Mouse (Mus musculus) CH12.LX (cell line): ENCODE measurements around the gene Otud7b. TPM values are rescaled to one million over a fixed set of nuclear protein-coding genes. Genes with fewer than 3 reads are reported as not detected.

ENCODE experiments used
- DNase-seq: peaks from one replicate; pipeline ENCODE4 v3.0.0-alpha.2; 2013; ENCODE audit errors: extremely low read depth
- H3K27ac ChIP-seq: 2 replicates; pipeline ENCODE4 v1.5.1; 2012; ENCODE audit warnings: low read depth, mild to moderate bottlenecking, control low read depth, moderate library complexity; ENCODE audit not compliant: insufficient read depth
- H3K27me3 ChIP-seq: replicated peaks from 2 replicates; pipeline ENCODE3; 2012; ENCODE audit warnings: inconsistent platforms
- H3K36me3 ChIP-seq, 2 experiments: replicated peaks in 1 of 2; 2 replicates each; pipeline versions ENCODE3 to v1.6.1; 2012; ENCODE audit warnings: inconsistent platforms in 1 of 2, low read length in 1 of 2, mild to moderate bottlenecking in 1 of 2, mixed read lengths in 1 of 2, moderate library complexity in 1 of 2; ENCODE audit not compliant: control insufficient read depth in 1 of 2, insufficient read depth in 1 of 2
- H3K4me1 ChIP-seq, 2 experiments: 2 replicates each; pipeline ENCODE4 v1.6.1; 2012; ENCODE audit warnings: inconsistent platforms in 1 of 2, moderate library complexity in 1 of 2; ENCODE audit not compliant: insufficient read depth in 2 of 2, control insufficient read depth in 1 of 2
- H3K4me2 ChIP-seq: 2 replicates; pipeline ENCODE4 v1.6.1; 2012; ENCODE audit warnings: low read depth, mild to moderate bottlenecking, control low read depth; ENCODE audit not compliant: poor library complexity, insufficient read depth, severe bottlenecking
- H3K4me3 ChIP-seq, 3 experiments: fragments of 150-350 bp in 1 of 3; sonication (generic) in 1 of 3; replicated peaks in 1 of 3; 2 replicates each; pipeline versions ENCODE3 to v1.5.1; 2011 to 2012; ENCODE audit warnings: low read depth in 2 of 3, low read length in 2 of 3, mild to moderate bottlenecking in 2 of 3, moderate library complexity in 2 of 3, control low read depth in 1 of 3, improper control_type of control experiment in 1 of 3, inconsistent platforms in 1 of 3, mixed read lengths in 1 of 3; ENCODE audit not compliant: poor library complexity in 1 of 3
- H3K79me2 ChIP-seq: replicated peaks from 2 replicates; pipeline ENCODE4 v1.6.1; 2012; ENCODE audit warnings: mild to moderate bottlenecking, moderate library complexity; ENCODE audit not compliant: control insufficient read depth, poor library complexity, insufficient read depth, severe bottlenecking; ENCODE audit errors: extremely low read depth
- H3K9ac ChIP-seq: 2 replicates; pipeline ENCODE4 v1.6.1; 2012; ENCODE audit warnings: low read depth, mild to moderate bottlenecking, control low read depth, moderate library complexity; ENCODE audit not compliant: insufficient read depth
- H3K9me3 ChIP-seq: replicated peaks from 2 replicates; pipeline ENCODE3; 2012; ENCODE audit warnings: low read length, inconsistent platforms, mixed read lengths
- CHD1 ChIP-seq: IDR thresholded peaks from 2 replicates; pipeline ENCODE4 v1.6.1; 2012; ENCODE audit warnings: low read depth, low read length, improper control_type of control experiment, inconsistent platforms
- CTCF ChIP-seq, 2 experiments: IDR thresholded peaks in 1 of 2; conservative IDR thresholded peaks in 1 of 2; 2 replicates each; pipeline ENCODE4 v1.5.1; 2011 to 2012; ENCODE audit warnings: low read depth in 2 of 2, low read length in 2 of 2, improper control_type of control experiment in 1 of 2, inconsistent platforms in 1 of 2, mild to moderate bottlenecking in 1 of 2, moderate library complexity in 1 of 2
- E2F4 ChIP-seq: IDR thresholded peaks from 2 replicates; pipeline ENCODE4 v1.6.1; 2011; ENCODE audit warnings: low read depth, low read length, improper control_type of control experiment; ENCODE audit not compliant: insufficient replicate concordance
- GABPA ChIP-seq: IDR thresholded peaks from 2 replicates; pipeline ENCODE4 v1.6.1; 2012; ENCODE audit warnings: low read depth, low read length, improper control_type of control experiment, inconsistent platforms; ENCODE audit not compliant: insufficient replicate concordance
- HCFC1 ChIP-seq: IDR thresholded peaks from 2 replicates; pipeline ENCODE4 v1.6.1; 2012; ENCODE audit warnings: low read depth, mild to moderate bottlenecking, inconsistent platforms, low read length, improper control_type of control experiment
- JUN ChIP-seq: IDR thresholded peaks from 2 replicates; pipeline ENCODE4 v1.6.1; 2011; ENCODE audit warnings: low read depth, mild to moderate bottlenecking, low read length, improper control_type of control experiment, moderate library complexity; ENCODE audit not compliant: insufficient read depth
- MAFK ChIP-seq: IDR thresholded peaks from 2 replicates; pipeline ENCODE4 v1.6.1; 2011; ENCODE audit warnings: low read length, improper control_type of control experiment; ENCODE audit not compliant: insufficient replicate concordance
- MAZ ChIP-seq: IDR thresholded peaks from 2 replicates; pipeline ENCODE4 v1.6.1; 2012; ENCODE audit warnings: low read depth, mild to moderate bottlenecking, inconsistent platforms, low read length, improper control_type of control experiment, moderate library complexity
- MXI1 ChIP-seq: IDR thresholded peaks from 2 replicates; pipeline ENCODE4 v1.6.1; 2011; ENCODE audit warnings: mild to moderate bottlenecking, low read depth, low read length, improper control_type of control experiment
- MYC ChIP-seq: IDR thresholded peaks from 2 replicates; pipeline ENCODE4 v1.6.1; 2011; ENCODE audit warnings: low read depth, mild to moderate bottlenecking, improper control_type of control experiment, low read length
- NRF1 ChIP-seq: IDR thresholded peaks from 2 replicates; pipeline ENCODE4 v1.6.1; 2014; ENCODE audit warnings: low read depth, mild to moderate bottlenecking, inconsistent platforms, low read length, improper control_type of control experiment, moderate library complexity
- POLR2A ChIP-seq: IDR thresholded peaks from 2 replicates; pipeline ENCODE4 v1.6.1; 2011; ENCODE audit warnings: low read depth, mild to moderate bottlenecking, improper control_type of control experiment, low read length
- POLR2AphosphoS2 ChIP-seq: IDR thresholded peaks from 2 replicates; pipeline ENCODE4 v1.6.1; 2011; ENCODE audit warnings: low read depth, low read length, improper control_type of control experiment
- SIN3A ChIP-seq: IDR thresholded peaks from 2 replicates; pipeline ENCODE4 v1.6.1; 2012; ENCODE audit warnings: low read length, improper control_type of control experiment, inconsistent platforms
- ZC3H11A ChIP-seq: IDR thresholded peaks from 2 replicates; pipeline ENCODE4 v1.6.1; 2012; ENCODE audit warnings: low read depth, mild to moderate bottlenecking, inconsistent platforms, low read length, improper control_type of control experiment
- ZMIZ1 ChIP-seq: IDR thresholded peaks from 2 replicates; pipeline ENCODE4 v1.6.1; 2012; ENCODE audit warnings: low read depth, mild to moderate bottlenecking, inconsistent platforms, low read length, improper control_type of control experiment
- dilution Hi-C: fragments of 300-500 bp; cut with MboI; formaldehyde crosslinking; loops from 2 replicates; pipeline ENCODE4 v1.14.3; 2020; ENCODE audit warnings: low sequenced_read_pairs; ENCODE audit not compliant: extremely low pct_unique_long_range_greater_than_20kb, extremely low pct_ligation_motif_present
- in situ Hi-C: fragments of 300-500 bp; cut with MboI; formaldehyde crosslinking; loops from 3 replicates; pipeline ENCODE4 v1.14.3; 2019; ENCODE audit warnings: low sequenced_read_pairs, low pct_ligation_motif_present, low pct_unique_long_range_greater_than_20kb, mixed read lengths
- polyA plus RNA-seq: library from polyadenylated mRNA; unstranded; fragments of >175 nt; gene quantifications from 2 replicates; pipeline ENCODE4 v1.2.1, GENCODE M21; 2012; ENCODE audit warnings: low read depth; ENCODE audit not compliant: insufficient read length
- total RNA-seq, 2 experiments: library from RNA; depleted of rRNA; stranded (reverse); fragments of 300-350 nt in 1 of 2; fragments of >200 nt in 1 of 2; gene quantifications; 2 replicates each; pipeline ENCODE4 v1.2.3; 2012 to 2014

The Otud7b gene
- total and polyA plus RNA-seq, 3 experiments, result 12.3 to 17.7 (median 14.9) TPM

- in situ Hi-C loops, result no loop called here
- no peak overlapping the region for H3K4me3 ChIP-seq
- no peaks in the 10 kb centered on the region for H3K27me3 ChIP-seq
- H3K9me3 ChIP-seq, result peaks cover 3% of the 10 kb centered on the region
- no peak for DNase-seq
- dilution Hi-C loops, result no loop called here
- no peak overlapping the region for H3K27ac ChIP-seq
- no peak overlapping the region for H3K9ac ChIP-seq
- no peak for TF ChIP-seq GABPA
- TF ChIP-seq ZMIZ1, result no peak
- no peak for TF ChIP-seq HCFC1
- TF ChIP-seq, all 38 proteins: peak for 0
- Histone ChIP-seq H3K36me3 (no peaks in the 10 kb centered on the region), H3K4me1 (no peaks in the 10 kb centered on the region), H3K79me2 (no peaks in the 10 kb centered on the region), H3K4me2 (no peak overlapping the region)
These were observed 22.7 kb upstream of the Otud7b start for GRCm38 (mm10) chr3:96081650-96082049.

GRCm38 (mm10) chr3:96082100-96082499 is 22.2 kb upstream of the Otud7b start:
- DNase-seq, result no peak
- in situ Hi-C loops (no loop called here), dilution Hi-C loops (no loop called here)
- Histone ChIP-seq H3K27ac (no peak overlapping the region), H3K27me3 (no peaks in the 10 kb centered on the region), H3K9ac (no peak overlapping the region), H3K4me3 (no peak overlapping the region), H3K36me3 (no peaks in the 10 kb centered on the region), H3K9me3 (peaks cover 3% of the 10 kb centered on the region), H3K4me2 (no peak overlapping the region), H3K4me1 (no peaks in the 10 kb centered on the region), H3K79me2 (no peaks in the 10 kb centered on the region)
- TF ChIP-seq E2F4, result no peak

- no peak overlapping the region for H3K4me3 ChIP-seq
These were observed 21.4 kb upstream of the Otud7b start for GRCm38 (mm10) chr3:96082714-96083508.

More at GRCm38 (mm10) chr3:96082714-96083508, 21.4 kb upstream of the Otud7b start:
- Histone ChIP-seq H3K4me1 (no peaks in the 10 kb centered on the region), H3K27ac (no peak overlapping the region), H3K9me3 (peaks cover 3% of the 10 kb centered on the region), H3K4me2 (no peak overlapping the region), H3K79me2 (no peaks in the 10 kb centered on the region), H3K36me3 (no peaks in the 10 kb centered on the region), H3K9ac (no peak overlapping the region), H3K27me3 (no peaks in the 10 kb centered on the region)
- no peak for TF ChIP-seq POLR2AphosphoS2
- TF ChIP-seq ZC3H11A, result no peak
- no peak for TF ChIP-seq SIN3A
- TF ChIP-seq POLR2A, result no peak
- no peak for TF ChIP-seq MXI1
- TF ChIP-seq CHD1, result no peak
- TF ChIP-seq JUN, result no peak
- TF ChIP-seq HCFC1, result no peak
- no peak for TF ChIP-seq CTCF (conservative IDR thresholded peaks at IDR 0.05 in 1 of 2, IDR thresholded peaks at IDR 0.05 in 1 of 2; ENCODE audit: low read depth in 2 of 2, low read length in 2 of 2)
- no peak for TF ChIP-seq MAZ
- no peak for TF ChIP-seq NRF1
- TF ChIP-seq MAFK, result no peak
- no peak for TF ChIP-seq MYC
- no peak for DNase-seq
- dilution Hi-C loops, result no loop called here
- in situ Hi-C loops, result no loop called here
